Mouse (Mus musculus) G1E (cell line): Measurements from ENCODE around the gene Plg.

Source experiments
- CTCF ChIP-seq: IDR thresholded peaks from 2 replicates; pipeline ENCODE4 v1.5.1; 2012; ENCODE audit warnings: low read depth, low read length, inconsistent platforms, mixed read lengths
- TAL1 ChIP-seq: conservative IDR thresholded peaks from 2 replicates; pipeline ENCODE4 v1.6.1; 2012; ENCODE audit warnings: low read depth, low read length, inconsistent platforms, mixed read lengths

DNA sequence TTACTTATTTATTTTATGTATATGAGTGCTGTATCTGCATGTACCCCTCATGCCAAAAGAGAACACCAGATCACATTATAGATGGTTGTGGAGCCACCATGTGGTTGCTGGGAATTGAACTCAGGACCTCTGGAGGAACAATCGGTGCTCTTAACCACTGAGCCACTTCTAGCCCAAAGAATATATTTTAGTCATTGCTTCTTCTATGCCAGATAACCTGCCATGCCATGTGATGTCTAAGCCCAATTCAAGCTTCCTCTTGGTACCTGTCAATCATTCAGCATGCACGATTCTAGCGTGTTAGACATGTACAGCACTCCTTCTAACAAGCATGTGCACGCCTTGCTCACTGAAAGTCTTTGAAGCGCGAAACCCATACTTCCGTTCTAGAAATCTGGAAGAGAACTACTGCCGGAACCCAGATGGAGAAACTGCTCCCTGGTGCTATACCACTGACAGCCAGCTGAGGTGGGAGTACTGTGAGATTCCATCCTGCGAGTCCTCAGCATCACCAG is 17.8 kb downstream of the Plg start:
- TF ChIP-seq TAL1 = no peak
- TF ChIP-seq CTCF = no peak
